Mouse (Mus musculus): ENCODE measurements around the gene Catsper4.

Catsper4 gene

GRCm38 (mm10) chr4:134251241-134252130 lies 24.3 kb upstream of the Catsper4 start:
- in situ Hi-C loops (cut with MboI, MseI), result loop anchor here in 1 of 2 experiments (10.0 kb wide), 1 partner anchor 463 kb away; no protein-coding TSS in a partner anchor

- in situ Hi-C loops (cut with MboI, MseI), result loop anchor here in 1 of 2 experiments (10.0 kb wide), 1 partner anchor 464 kb away; no protein-coding TSS in a partner anchor
These were observed 23.7 kb upstream of the Catsper4 start for GRCm38 (mm10) chr4:134250930-134251240.

GRCm38 (mm10) chr4:134250116-134250929 lies 23.1 kb upstream of the Catsper4 start:
- in situ Hi-C loops (cut with MboI, MseI), result loop anchor here in 1 of 2 experiments (10.0 kb wide), 1 partner anchor 464 kb away; no protein-coding TSS in a partner anchor

- in situ Hi-C loops (cut with MboI, MseI), result loop anchor here in 1 of 2 experiments (5.0 to 10.0 kb wide), 2 partner anchors 43 to 465 kb away; no protein-coding TSS in a partner anchor
These were observed 22.5 kb upstream of the Catsper4 start for GRCm38 (mm10) chr4:134249651-134250050.

GRCm38 (mm10) chr4:134246719-134247258 lies 19.6 kb upstream of the Catsper4 start, which contains the start of gene Gm30191:
Gm30191 (plus strand) TSS chr4:134246935.
- in situ Hi-C loops (cut with MboI, MseI), result loop anchor here in 1 of 2 experiments (5.0 kb wide), 1 partner anchor 46 kb away; no protein-coding TSS in a partner anchor

- in situ Hi-C loops (cut with MboI, MseI), result loop anchor here in 1 of 2 experiments (5.0 kb wide), 1 partner anchor 46 kb away; no protein-coding TSS in a partner anchor
These were observed 19.1 kb upstream of the Catsper4 start for GRCm38 (mm10) chr4:134246256-134246655.

- in situ Hi-C loops (cut with MboI, MseI), result loop anchor here in 1 of 2 experiments (5.0 kb wide), 1 partner anchor 47 kb away; no protein-coding TSS in a partner anchor
These were observed 18.1 kb upstream of the Catsper4 start, which contains the start of gene Zfp593 for GRCm38 (mm10) chr4:134245148-134245843. Zfp593 (minus strand) TSS chr4:134245592.

GRCm38 (mm10) chr4:134243516-134244250 lies 16.5 kb upstream of the Catsper4 start, which contains the start of gene E130218I03Rik:
E130218I03Rik (plus strand) TSS chr4:134243662.
- in situ Hi-C loops (cut with MboI, MseI), result no loop called here

- in situ Hi-C loops (cut with MboI, MseI), result no loop called here
These were observed 11.5 kb upstream of the Catsper4 start for GRCm38 (mm10) chr4:134238686-134239085.

- in situ Hi-C loops (cut with MboI, MseI), result no loop called here
These were observed 11.1 kb upstream of the Catsper4 start, which contains the start of gene Cnksr1 for GRCm38 (mm10) chr4:134238279-134238651. Cnksr1 (minus strand) TSS chr4:134238399.

GRCm38 (mm10) chr4:134237582-134238278 lies 10.5 kb upstream of the Catsper4 start:
- in situ Hi-C loops (cut with MboI, MseI), result no loop called here

GRCm38 (mm10) chr4:134234876-134235275 lies 7.7 kb upstream of the Catsper4 start:
- in situ Hi-C loops (cut with MboI, MseI), result loop anchor here in 1 of 2 experiments (5.0 kb wide), 1 partner anchor 38 kb away; no protein-coding TSS in a partner anchor

GRCm38 (mm10) chr4:134230431-134230830 lies 3.2 kb upstream of the Catsper4 start:
- in situ Hi-C loops (cut with MboI, MseI), result loop anchor here in 1 of 2 experiments (5.0 kb wide), 1 partner anchor 33 kb away; no protein-coding TSS in a partner anchor

GRCm38 (mm10) chr4:134222793-134223600 lies 4.2 kb downstream of the Catsper4 start:
- in situ Hi-C loops (cut with MboI, MseI), result no loop called here

- in situ Hi-C loops (cut with MboI, MseI), result no loop called here
These were observed 20.6 kb downstream of the Catsper4 start for GRCm38 (mm10) chr4:134206488-134207053.

- in situ Hi-C loops (cut with MboI, MseI), result no loop called here
These were observed 23.8 kb downstream of the Catsper4 start for GRCm38 (mm10) chr4:134203340-134203896.

GRCm38 (mm10) chr4:134202904-134203303 lies 24.3 kb downstream of the Catsper4 start, which contains the start of gene Gm7534:
Gm7534 (minus strand) TSS chr4:134203004.
- in situ Hi-C loops (cut with MboI, MseI), result no loop called here
